Mouse (Mus musculus) myocyte (in vitro differentiated cells): ENCODE results near the gene Prelid1. TPM values are rescaled to one million over a fixed set of nuclear protein-coding genes. Genes with fewer than 3 reads are reported as not detected.
A peak's percentile ranks its signal among the peaks of the same experiment; 100 is the strongest.

Source experiments
- H3K27me3 ChIP-seq: one replicate; pipeline ENCODE4 v1.6.1; 2011; ENCODE audit not compliant: control insufficient read depth, insufficient read depth, insufficient read length
- H3K36me3 ChIP-seq: one replicate; pipeline ENCODE4 v1.6.1; 2011; ENCODE audit not compliant: control insufficient read depth, insufficient read depth
- H3K4me2 ChIP-seq: one replicate; pipeline ENCODE4 v1.6.1; 2011; ENCODE audit warnings: low read depth, control low read depth
- H3K4me3 ChIP-seq: one replicate; pipeline ENCODE4 v1.5.1; 2011; ENCODE audit warnings: mild to moderate bottlenecking, control low read depth, moderate library complexity
- H3K79me2 ChIP-seq: one replicate; pipeline ENCODE4 v1.6.1; 2011; ENCODE audit not compliant: control insufficient read depth, insufficient read depth
- H3ac ChIP-seq: one replicate; pipeline ENCODE4 v1.6.1; 2011; ENCODE audit not compliant: control insufficient read depth, insufficient read length
- CEBPB ChIP-seq: IDR thresholded peaks from 2 replicates; pipeline ENCODE4 v1.6.1; 2011; ENCODE audit warnings: mild to moderate bottlenecking, moderate library complexity; ENCODE audit not compliant: poor library complexity, insufficient read depth, severe bottlenecking
- E2F4 ChIP-seq: IDR thresholded peaks from one replicate; pipeline ENCODE4 v1.6.1; 2011; ENCODE audit warnings: mild to moderate bottlenecking, control low read depth, moderate library complexity; ENCODE audit not compliant: insufficient read depth
- MAX ChIP-seq: IDR thresholded peaks from one replicate; pipeline ENCODE4 v1.6.1; 2011; ENCODE audit warnings: low read depth, mild to moderate bottlenecking, control low read depth
- MYOD1 ChIP-seq, 3 experiments: IDR thresholded peaks; one replicate each; pipeline ENCODE4 v1.6.1; 2011; ENCODE audit warnings: control low read depth in 2 of 3, low read depth in 2 of 3, mild to moderate bottlenecking in 2 of 3, moderate library complexity in 1 of 3; ENCODE audit not compliant: insufficient read length in 2 of 3, control insufficient read depth in 1 of 3
- MYOG ChIP-seq, 3 experiments: IDR thresholded peaks; one replicate each; pipeline ENCODE4 v1.6.1; 2011; ENCODE audit warnings: control low read depth in 2 of 3, low read depth in 2 of 3, mild to moderate bottlenecking in 2 of 3; ENCODE audit not compliant: insufficient read length in 2 of 3, control insufficient read depth in 1 of 3, insufficient read depth in 1 of 3
- POLR2A ChIP-seq: IDR thresholded peaks from one replicate; pipeline ENCODE4 v1.6.1; 2011; ENCODE audit warnings: low read depth, mild to moderate bottlenecking, control low read depth, moderate library complexity; ENCODE audit not compliant: insufficient read length
- POLR2AphosphoS2 ChIP-seq: IDR thresholded peaks from one replicate; pipeline ENCODE4 v1.6.1; 2011; ENCODE audit warnings: low read depth, control low read depth; ENCODE audit not compliant: insufficient read length
- REST ChIP-seq: IDR thresholded peaks from one replicate; pipeline ENCODE4 v1.6.1; 2011; ENCODE audit warnings: mild to moderate bottlenecking, control low read depth, moderate library complexity; ENCODE audit not compliant: insufficient read depth, insufficient read length
- SRF ChIP-seq: IDR thresholded peaks from one replicate; pipeline ENCODE4 v1.6.1; 2011; ENCODE audit warnings: low read depth; ENCODE audit not compliant: control insufficient read depth, insufficient read length
- TCF12 ChIP-seq: IDR thresholded peaks from one replicate; pipeline ENCODE4 v1.6.1; 2011; ENCODE audit warnings: mild to moderate bottlenecking, control low read depth; ENCODE audit not compliant: poor library complexity, insufficient read depth, severe bottlenecking
- TCF3 ChIP-seq: IDR thresholded peaks from one replicate; pipeline ENCODE4 v1.6.1; 2011; ENCODE audit warnings: low read depth, control low read depth; ENCODE audit not compliant: insufficient read length
- USF1 ChIP-seq: IDR thresholded peaks from one replicate; pipeline ENCODE4 v1.6.1; 2011; ENCODE audit warnings: low read depth, mild to moderate bottlenecking, control low read depth, moderate library complexity
- polyA plus RNA-seq: library from polyadenylated mRNA; unstranded; fragments of >200 nt; fragmentation: generic; extraction: Trizol; gene quantifications from one replicate; pipeline ENCODE4 v1.2.1, GENCODE M21; 2012; ENCODE audit warnings: missing spikeins

Gene Prelid1
- polyA plus RNA-seq, 1 experiment: 365 TPM

DNA sequence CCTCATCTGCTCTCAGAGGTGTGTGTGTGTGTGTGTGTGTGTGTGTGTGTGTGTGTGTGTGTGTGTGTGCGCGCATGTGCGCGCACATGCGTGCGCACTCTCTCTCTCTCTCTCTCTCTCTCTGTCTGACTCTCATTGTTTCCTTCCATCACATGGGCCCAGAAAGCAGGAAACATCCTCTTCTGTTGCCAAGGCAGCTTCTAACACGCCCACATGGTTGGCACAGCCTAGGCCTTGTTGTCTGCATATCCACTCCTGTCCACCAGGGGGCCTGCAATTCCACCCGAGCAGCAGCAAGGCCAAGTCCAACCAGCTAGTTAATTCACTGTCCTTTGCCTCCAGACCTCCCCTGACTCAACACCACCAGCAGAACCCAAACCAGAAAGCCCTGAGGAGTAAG, 7.3 kb downstream of the Prelid1 start:
- peak overlapping the region; percentile 36 for H3K4me3 ChIP-seq
- no peak overlapping the region for H3ac ChIP-seq
- peaks cover 27% of the 10 kb centered on the region for H3K79me2 ChIP-seq
- H3K4me2 ChIP-seq: peak overlapping the region; percentile 69
- H3K36me3 ChIP-seq: peaks cover 3% of the 10 kb centered on the region
- H3K27me3 ChIP-seq: no peaks in the 10 kb centered on the region
- TF ChIP-seq MAX (no peak), CEBPB (no peak), TCF12 (no peak), POLR2AphosphoS2 (peak; percentile 43), SRF (no peak), MYOG (IDR thresholded peaks at IDR 0.05; ENCODE audit: control insufficient read depth in 1 of 3, insufficient read depth in 1 of 3, insufficient read length in 2 of 3, low read depth in 2 of 3) (no peak), USF1 (no peak), POLR2A (peak; percentile 17), MYOD1 (IDR thresholded peaks at IDR 0.05; ENCODE audit: control insufficient read depth in 1 of 3, insufficient read length in 2 of 3, low read depth in 2 of 3) (no peak), TCF3 (no peak), REST (no peak), E2F4 (no peak)

- H3K36me3 ChIP-seq: peaks cover 3% of the 10 kb centered on the region
- H3K4me2 ChIP-seq: peak overlapping the region; percentile 69
- H3K4me3 ChIP-seq: peak overlapping the region; percentile 36
- H3ac ChIP-seq: no peak overlapping the region
- H3K79me2 ChIP-seq: peaks cover 21% of the 10 kb centered on the region
- H3K27me3 ChIP-seq: no peaks in the 10 kb centered on the region
- TF ChIP-seq MYOG (IDR thresholded peaks at IDR 0.05; ENCODE audit: control insufficient read depth in 1 of 3, insufficient read depth in 1 of 3, insufficient read length in 2 of 3, low read depth in 2 of 3) (no peak), USF1 (no peak), TCF3 (no peak), MYOD1 (IDR thresholded peaks at IDR 0.05; ENCODE audit: control insufficient read depth in 1 of 3, insufficient read length in 2 of 3, low read depth in 2 of 3) (no peak), MAX (no peak), SRF (no peak), POLR2A (no peak), CEBPB (no peak), TCF12 (no peak), E2F4 (no peak), REST (no peak), POLR2AphosphoS2 (no peak)
Observed at GRCm38 (mm10) chr13:55328171-55328570, 7.9 kb downstream of the Prelid1 start.

DNA sequence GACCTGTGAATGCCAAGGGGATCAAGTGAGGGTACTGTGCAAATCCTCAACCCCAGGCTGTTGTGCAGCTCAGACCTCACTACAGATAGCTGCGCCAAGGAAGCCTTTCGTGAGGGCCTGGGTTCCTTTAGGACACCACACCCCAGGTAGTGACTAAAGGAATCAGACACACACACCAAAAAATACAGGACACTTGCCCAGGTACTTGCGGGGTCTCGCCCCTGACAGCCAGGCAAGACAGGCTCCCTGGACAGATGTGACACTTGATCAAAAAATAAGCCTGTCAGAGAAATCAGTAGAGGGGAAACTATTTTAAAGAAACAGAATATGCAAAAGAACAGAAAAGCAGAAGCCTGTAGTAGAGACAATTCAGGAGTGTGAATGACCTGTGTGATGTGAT, 8.3 kb downstream of the Prelid1 start:
- Histone ChIP-seq H3K27me3 (no peaks in the 10 kb centered on the region), H3ac (peak overlapping the region; percentile 50), H3K4me3 (peak overlapping the region; percentile 36), H3K36me3 (peaks cover 3% of the 10 kb centered on the region), H3K79me2 (peaks cover 17% of the 10 kb centered on the region), H3K4me2 (peak overlapping the region; percentile 69)
- no peak for TF ChIP-seq SRF
- TF ChIP-seq TCF3: no peak
- no peak for TF ChIP-seq MYOD1 (IDR thresholded peaks at IDR 0.05; ENCODE audit: control insufficient read depth in 1 of 3, insufficient read length in 2 of 3, low read depth in 2 of 3)
- no peak for TF ChIP-seq REST
- no peak for TF ChIP-seq POLR2A
- no peak for TF ChIP-seq USF1
- no peak for TF ChIP-seq POLR2AphosphoS2
- TF ChIP-seq E2F4: no peak
- no peak for TF ChIP-seq MAX
- TF ChIP-seq MYOG (IDR thresholded peaks at IDR 0.05; ENCODE audit: control insufficient read depth in 1 of 3, insufficient read depth in 1 of 3, insufficient read length in 2 of 3, low read depth in 2 of 3): no peak
- TF ChIP-seq TCF12: no peak
- TF ChIP-seq CEBPB: no peak

DNA sequence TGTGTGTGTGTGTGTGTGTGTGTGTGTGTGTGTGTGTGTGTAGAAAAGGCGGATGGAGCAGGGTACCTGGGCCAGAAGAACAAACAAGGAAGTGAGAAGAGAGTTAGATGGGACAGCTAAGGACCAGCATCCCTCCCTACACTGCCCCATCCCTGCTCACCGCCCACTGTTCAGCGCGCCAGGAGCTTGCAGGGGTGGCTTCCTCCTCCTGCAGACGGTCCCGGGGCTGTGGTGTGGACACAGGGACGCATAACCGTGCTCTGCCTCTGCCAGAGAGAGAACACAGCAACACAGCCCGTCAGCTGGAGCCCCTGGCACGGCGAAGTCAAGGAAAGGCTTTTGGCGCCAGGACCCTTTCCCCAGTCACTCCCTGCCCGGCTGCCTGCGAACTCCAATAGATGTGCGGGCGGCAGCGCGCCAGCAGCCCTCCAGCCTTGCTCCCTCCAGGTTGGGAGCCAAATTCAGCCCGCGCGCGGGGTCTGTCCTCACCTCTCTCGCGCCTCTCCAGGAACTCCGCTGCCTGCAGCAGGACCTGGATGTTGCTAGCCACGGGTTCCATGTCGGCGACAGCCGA, 8.9 kb downstream of the Prelid1 start:
- Histone ChIP-seq H3K27me3 (no peaks in the 10 kb centered on the region), H3ac (peak overlapping the region; percentile 50), H3K4me3 (peak overlapping the region; percentile 36), H3K79me2 (peaks cover 11% of the 10 kb centered on the region), H3K4me2 (peak overlapping the region; percentile 69), H3K36me3 (peaks cover 3% of the 10 kb centered on the region)
- TF ChIP-seq POLR2AphosphoS2: peak; percentile 41
- TF ChIP-seq MYOG (IDR thresholded peaks at IDR 0.05; ENCODE audit: control insufficient read depth in 1 of 3, insufficient read depth in 1 of 3, insufficient read length in 2 of 3, low read depth in 2 of 3): no peak
